Mouse (Mus musculus): Measurements from ENCODE around the gene Hectd1. TPM values are rescaled to one million over a fixed set of nuclear protein-coding genes. Genes with fewer than 3 reads are reported as not detected.

Gene Hectd1
- 83.2 TPM for polyA plus RNA-seq (2017; shearing (Covaris generic))

GRCm38 (mm10) chr12:51829290-51830076, at the start of gene Hectd1:
Hectd1 (minus strand) TSS chr12:51829536.

Other genes starting within 250 kb of the Hectd1 start
- gene Coch, start 236.2 kb downstream of the Hectd1 start, polyA plus RNA-seq (2017; shearing (Covaris generic)) = 1.4 TPM
- gene Ap4s1, start 138.5 kb downstream of the Hectd1 start, polyA plus RNA-seq (2017; shearing (Covaris generic)) = 31.5 TPM
- 11.3 TPM for gene Strn3, start 137.6 kb downstream of the Hectd1 start, polyA plus RNA-seq (2017; shearing (Covaris generic))
- 10.5 TPM for gene Heatr5a, start 141.8 kb upstream of the Hectd1 start, polyA plus RNA-seq (2017; shearing (Covaris generic))
- gene Dtd2, start 177.0 kb upstream of the Hectd1 start, polyA plus RNA-seq (2017; shearing (Covaris generic)) = 10.2 TPM
- not detected for gene Gpr33, start 198.5 kb upstream of the Hectd1 start, polyA plus RNA-seq (2017; shearing (Covaris generic))